30 mouse cellular contexts compared by ENCODE assay signal in the genomic region with DNA sequence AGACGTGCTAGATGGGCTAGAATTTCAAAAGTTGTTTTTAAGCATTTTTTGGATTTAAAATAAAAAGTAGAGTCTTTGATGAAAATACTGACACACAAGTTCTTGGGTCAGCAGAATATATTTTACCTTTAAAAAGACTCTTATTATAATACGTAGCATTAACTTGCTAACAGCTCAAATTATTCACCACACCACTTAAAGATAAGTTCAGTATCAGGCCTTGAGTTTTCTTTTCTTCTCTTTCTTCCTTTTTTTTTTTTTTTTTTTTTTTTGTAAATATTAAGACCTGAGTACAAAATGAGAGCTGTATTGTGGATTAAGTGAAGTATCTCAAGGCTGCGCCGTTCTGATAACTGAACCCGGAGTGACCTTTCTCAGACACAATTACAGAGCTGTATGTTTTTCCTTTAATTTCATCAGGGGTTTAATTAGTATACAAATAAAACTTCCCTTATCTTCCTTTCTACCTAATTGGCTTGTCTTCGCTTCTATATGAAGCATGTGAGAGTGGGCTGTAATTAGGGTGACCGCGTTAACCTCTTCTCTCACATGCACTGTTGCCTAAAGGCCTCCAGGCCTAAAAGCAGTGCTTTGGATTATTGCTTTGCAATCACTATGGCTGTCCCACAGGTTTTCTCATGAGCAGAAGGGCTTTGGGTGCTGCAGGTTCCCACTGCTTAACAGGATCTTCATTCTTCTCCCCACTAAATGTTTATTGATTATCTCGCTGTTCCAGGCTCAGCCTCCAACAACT.
DNase-seq lines count a peak whose midpoint lies in the region; ATAC-seq and TF ChIP-seq lines count a peak whose summit lies in the region.
"Had no signal": no experiment of that assay in that cellular context is flagged by ENCODE, and none has a peak within 500 bp of the region (broad histone marks: within the 10 kb centered on the region; RNA-seq: fewer than 3 reads in every experiment).

No protein-coding gene starts in this region.

- no peaks in the 10 kb centered on the region for H3K9me3 ChIP-seq in embryonic facial prominence, embryonic 14.5 days (ENCODE audit: control insufficient read depth, low read length)
- no peaks in the 10 kb centered on the region for H3K9me3 ChIP-seq in embryonic facial prominence, embryonic 10.5 days
- no peaks in the 10 kb centered on the region for H3K9me3 ChIP-seq in midbrain, embryonic 12.5 days
- H3K9me3 ChIP-seq in midbrain, embryonic 10.5 days (replicated peaks) = no peaks in the 10 kb centered on the region
- no peaks in the 10 kb centered on the region for H3K9me3 ChIP-seq in neural tube, embryonic 15.5 days (replicated peaks)
- H3K9me3 ChIP-seq: embryonic facial prominence, embryonic 12.5 days; forebrain, embryonic 12.5 days; hindbrain, embryonic 10.5 days; limb, embryonic 13.5 days; lung, embryonic 15.5 days; neural tube, embryonic 12.5 days had no signal

- H3K9ac ChIP-seq in embryonic facial prominence, embryonic 14.5 days (ENCODE audit: low read depth, low read length) = no peak overlapping the region
- no peak overlapping the region for H3K9ac ChIP-seq in midbrain, embryonic 12.5 days (replicated peaks)
- no peak overlapping the region for H3K9ac ChIP-seq in neural tube, embryonic 15.5 days (replicated peaks)
- H3K9ac ChIP-seq: embryonic facial prominence, embryonic 12.5 days; forebrain, embryonic 12.5 days; limb, embryonic 13.5 days; lung, embryonic 15.5 days; neural tube, embryonic 12.5 days had no signal

- DNase-seq in embryonic facial prominence, embryonic 14.5 days (ENCODE audit: low spot score) = peak; percentile 17
- DNase-seq in embryonic facial prominence, embryonic 10.5 days (ENCODE audit: low spot score) = no peak
- DNase-seq in midbrain, embryonic 10.5 days (ENCODE audit: low spot score) = no peak
- no peak for DNase-seq in cerebellum, adult 2 months
- DNase-seq in cerebellum, postnatal 36 days = no peak
- DNase-seq: adrenal gland, postnatal 14 days; cerebellum, adult 11-12 months; cerebellum, postnatal 14 days; gastrocnemius, postnatal 10 days; heart, postnatal 14 days; kidney, adult 9 months; kidney, postnatal 14 days; layer of hippocampus, adult 9-11 months; right cerebral cortex, adult 18-20 months; spleen, adult 18-20 months; thymus, postnatal 14 days had no signal

- H3K27ac ChIP-seq in embryonic facial prominence, embryonic 14.5 days (replicated peaks; ENCODE audit: low read depth, low read length) = no peak overlapping the region
- no peak overlapping the region for H3K27ac ChIP-seq in embryonic facial prominence, embryonic 10.5 days (replicated peaks)
- no peak overlapping the region for H3K27ac ChIP-seq in midbrain, embryonic 12.5 days (replicated peaks)
- H3K27ac ChIP-seq in midbrain, embryonic 10.5 days (replicated peaks) = no peak overlapping the region
- no peak overlapping the region for H3K27ac ChIP-seq in neural tube, embryonic 15.5 days (replicated peaks)
- H3K27ac ChIP-seq in cerebellum, adult 2 months (ENCODE audit: insufficient read depth, low read length) = no peak overlapping the region
- H3K27ac ChIP-seq: embryonic facial prominence, embryonic 12.5 days; forebrain, embryonic 12.5 days; hindbrain, embryonic 10.5 days; left cerebral cortex, adult 2 months; limb, embryonic 13.5 days; lung, embryonic 15.5 days; neural tube, embryonic 12.5 days had no signal

- no peak overlapping the region for H3K4me2 ChIP-seq in embryonic facial prominence, embryonic 14.5 days (ENCODE audit: low read depth, low read length)
- no peak overlapping the region for H3K4me2 ChIP-seq in midbrain, embryonic 12.5 days (replicated peaks)
- H3K4me2 ChIP-seq in neural tube, embryonic 15.5 days = no peak overlapping the region
- H3K4me2 ChIP-seq: embryonic facial prominence, embryonic 12.5 days; forebrain, embryonic 12.5 days; limb, embryonic 13.5 days; liver, embryonic 11.5 days; lung, embryonic 15.5 days; neural tube, embryonic 12.5 days had no signal

- no peaks in the 10 kb centered on the region for H3K4me1 ChIP-seq in embryonic facial prominence, embryonic 14.5 days (ENCODE audit: control insufficient read depth, insufficient read depth, low read length)
- H3K4me1 ChIP-seq in embryonic facial prominence, embryonic 10.5 days = peaks cover 9% of the 10 kb centered on the region
- peaks cover 7% of the 10 kb centered on the region; the same call in 1 of the 2 replicates for H3K4me1 ChIP-seq in midbrain, embryonic 12.5 days
- peaks cover 6% of the 10 kb centered on the region; the same call in 1 of the 2 replicates for H3K4me1 ChIP-seq in midbrain, embryonic 10.5 days
- H3K4me1 ChIP-seq in neural tube, embryonic 15.5 days = peaks cover 15% of the 10 kb centered on the region
- no peaks in the 10 kb centered on the region for H3K4me1 ChIP-seq in cerebellum, adult 2 months (ENCODE audit: control insufficient read depth, insufficient read depth, low read length)
- H3K4me1 ChIP-seq: embryonic facial prominence, embryonic 12.5 days; hindbrain, embryonic 10.5 days; lung, embryonic 15.5 days; neural tube, embryonic 12.5 days had no signal

- no peak for TF ChIP-seq CTCF in cerebellum, adult 2 months (IDR thresholded peaks at IDR 0.05; ENCODE audit: borderline replicate concordance, insufficient read depth, low read depth, low read length)

- 65% methylated on average over 9 of the region's 9 CpGs for WGBS in embryonic facial prominence, embryonic 14.5 days
- 53% methylated on average over 9 of the region's 9 CpGs for WGBS in embryonic facial prominence, embryonic 10.5 days
- 76% methylated on average over 9 of the region's 9 CpGs for WGBS in midbrain, embryonic 12.5 days
- WGBS in midbrain, embryonic 10.5 days = 80% methylated on average over 9 of the region's 9 CpGs
- WGBS in neural tube, embryonic 15.5 days = 68% methylated on average over 9 of the region's 9 CpGs
- 96% methylated on average over 9 of the region's 9 CpGs for WGBS in cerebellum, adult 2 months

- no peak overlapping the region for H3K4me3 ChIP-seq in embryonic facial prominence, embryonic 14.5 days (ENCODE audit: low read depth, low read length)
- H3K4me3 ChIP-seq in embryonic facial prominence, embryonic 10.5 days = no peak overlapping the region
- H3K4me3 ChIP-seq in midbrain, embryonic 12.5 days = no peak overlapping the region
- no peak overlapping the region for H3K4me3 ChIP-seq in midbrain, embryonic 10.5 days
- no peak overlapping the region for H3K4me3 ChIP-seq in neural tube, embryonic 15.5 days (replicated peaks)
- no peak overlapping the region for H3K4me3 ChIP-seq in cerebellum, adult 2 months (replicated peaks; ENCODE audit: insufficient read depth, low read depth, low read length)
- H3K4me3 ChIP-seq: embryonic facial prominence, embryonic 12.5 days; forebrain, embryonic 12.5 days; hindbrain, embryonic 10.5 days; left cerebral cortex, adult 2 months; limb, embryonic 13.5 days; lung, embryonic 15.5 days; neural tube, embryonic 12.5 days had no signal

- no peaks in the 10 kb centered on the region for H3K27me3 ChIP-seq in embryonic facial prominence, embryonic 14.5 days (replicated peaks; ENCODE audit: control insufficient read depth, insufficient read depth, low read length)
- H3K27me3 ChIP-seq in embryonic facial prominence, embryonic 10.5 days (replicated peaks; ENCODE audit: low read depth, poor library complexity, severe bottlenecking) = no peaks in the 10 kb centered on the region
- no peaks in the 10 kb centered on the region for H3K27me3 ChIP-seq in midbrain, embryonic 12.5 days
- no peaks in the 10 kb centered on the region for H3K27me3 ChIP-seq in midbrain, embryonic 10.5 days (ENCODE audit: low read depth, poor library complexity, severe bottlenecking)
- no peaks in the 10 kb centered on the region for H3K27me3 ChIP-seq in neural tube, embryonic 15.5 days (replicated peaks)
- no peaks in the 10 kb centered on the region for H3K27me3 ChIP-seq in cerebellum, adult 2 months (ENCODE audit: control insufficient read depth, insufficient read depth, low read length)
- H3K27me3 ChIP-seq: CH12.LX; embryonic facial prominence, embryonic 12.5 days; forebrain, embryonic 12.5 days; limb, embryonic 13.5 days; lung, embryonic 15.5 days; neural tube, embryonic 12.5 days; Patski had no signal

- TF ChIP-seq POLR2A in cerebellum, adult 2 months (IDR thresholded peaks at IDR 0.05; ENCODE audit: borderline replicate concordance, insufficient read depth, low read length) = no peak

- ATAC-seq in embryonic facial prominence, embryonic 14.5 days (ENCODE audit: low read depth) = peak; percentile 62
- ATAC-seq in midbrain, embryonic 12.5 days (ENCODE audit: low FRiP score, low read depth) = peak; percentile 65; the same call in 1 of the 2 replicates
- peak; percentile 48; the same call in 1 of the 2 replicates for ATAC-seq in megakaryocyte progenitor cell, adult 5-6 weeks (replicated peaks; ENCODE audit: poor library complexity)
- peak; percentile 50; the same call in 1 of the 2 replicates for ATAC-seq in neural tube, embryonic 15.5 days (ENCODE audit: low FRiP score)
- ATAC-seq: intestine, postnatal 0 days; Patski had no signal

- H3K36me3 ChIP-seq in embryonic facial prominence, embryonic 14.5 days (ENCODE audit: control insufficient read depth, insufficient read depth, low read length) = no peaks in the 10 kb centered on the region
- no peaks in the 10 kb centered on the region for H3K36me3 ChIP-seq in embryonic facial prominence, embryonic 10.5 days (replicated peaks)
- H3K36me3 ChIP-seq in midbrain, embryonic 12.5 days = no peaks in the 10 kb centered on the region
- H3K36me3 ChIP-seq in midbrain, embryonic 10.5 days = no peaks in the 10 kb centered on the region
- no peaks in the 10 kb centered on the region for H3K36me3 ChIP-seq in neural tube, embryonic 15.5 days
- H3K36me3 ChIP-seq: embryonic facial prominence, embryonic 12.5 days; forebrain, embryonic 12.5 days; hindbrain, embryonic 10.5 days; limb, embryonic 13.5 days; lung, embryonic 15.5 days; neural tube, embryonic 12.5 days had no signal
